In the genomic region with DNA sequence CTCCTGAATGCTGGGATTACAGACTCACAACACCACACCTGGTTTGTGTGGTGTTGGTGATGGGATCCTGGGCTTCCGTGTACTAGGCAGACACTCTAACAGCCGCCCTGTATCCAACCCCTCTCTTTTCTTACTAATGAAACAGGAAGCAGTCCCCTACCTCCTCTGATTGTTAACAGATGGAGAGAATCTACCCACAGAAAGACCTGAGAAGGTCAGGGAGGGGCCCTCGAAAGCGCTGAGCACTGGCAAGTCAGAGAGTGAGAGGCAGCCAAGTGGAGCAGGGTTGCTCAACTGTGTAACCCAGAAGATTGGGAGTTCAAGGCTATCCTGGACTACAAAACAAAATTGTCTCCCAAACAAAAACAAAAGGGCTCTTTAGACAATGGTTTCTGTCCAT, we compare ENCODE assay signal across 26 mouse cellular contexts. TPM values are rescaled to one million over a fixed set of nuclear protein-coding genes. Genes with fewer than 3 reads are reported as not detected.
DNase-seq lines count a peak whose midpoint lies in the region; ATAC-seq and TF ChIP-seq lines count a peak whose summit lies in the region.
"Had no signal": no experiment of that assay in that cellular context is flagged by ENCODE, and none has a peak within 500 bp of the region (broad histone marks: within the 10 kb centered on the region; RNA-seq: fewer than 3 reads in every experiment).

No protein-coding gene starts in this region.

- H3K9me3 ChIP-seq in embryonic facial prominence, embryonic 11.5 days (replicated peaks; ENCODE audit: control insufficient read depth, low read length): no peaks in the 10 kb centered on the region
- no peaks in the 10 kb centered on the region for H3K9me3 ChIP-seq in limb, embryonic 12.5 days
- no peaks in the 10 kb centered on the region for H3K9me3 ChIP-seq in lung, postnatal 0 days (ENCODE audit: low read length)
- H3K9me3 ChIP-seq: embryonic facial prominence, embryonic 12.5 days; embryonic facial prominence, embryonic 15.5 days; hindbrain, embryonic 10.5 days; hindbrain, embryonic 13.5 days; intestine, embryonic 15.5 days had no signal

- no peak for TF ChIP-seq EP300 in lung, postnatal 0 days (IDR thresholded peaks at IDR 0.05)

- H3K36me3 ChIP-seq in embryonic facial prominence, embryonic 11.5 days (replicated peaks; ENCODE audit: control insufficient read depth, insufficient read depth, low read depth, low read length): no peaks in the 10 kb centered on the region
- H3K36me3 ChIP-seq in limb, embryonic 12.5 days: no peaks in the 10 kb centered on the region
- no peaks in the 10 kb centered on the region for H3K36me3 ChIP-seq in lung, postnatal 0 days (ENCODE audit: insufficient read depth, low read length)
- H3K36me3 ChIP-seq: embryonic facial prominence, embryonic 12.5 days; embryonic facial prominence, embryonic 15.5 days; hindbrain, embryonic 10.5 days; hindbrain, embryonic 13.5 days; intestine, embryonic 15.5 days had no signal

- no peak overlapping the region for H3K9ac ChIP-seq in embryonic facial prominence, embryonic 11.5 days (replicated peaks; ENCODE audit: low read length)
- H3K9ac ChIP-seq in limb, embryonic 12.5 days (replicated peaks): no peak overlapping the region
- H3K9ac ChIP-seq in lung, postnatal 0 days (replicated peaks; ENCODE audit: low read depth): no peak overlapping the region
- H3K9ac ChIP-seq: embryonic facial prominence, embryonic 12.5 days; embryonic facial prominence, embryonic 15.5 days; forebrain, postnatal 0 days; hindbrain, embryonic 13.5 days; intestine, embryonic 15.5 days had no signal

- TF ChIP-seq CTCF in lung, postnatal 0 days (IDR thresholded peaks at IDR 0.05): no peak

- H3K4me1 ChIP-seq in embryonic facial prominence, embryonic 11.5 days (ENCODE audit: control insufficient read depth, insufficient read depth, low read length): no peaks in the 10 kb centered on the region
- H3K4me1 ChIP-seq in limb, embryonic 12.5 days (replicated peaks): peaks cover 10% of the 10 kb centered on the region
- no peaks in the 10 kb centered on the region for H3K4me1 ChIP-seq in lung, postnatal 0 days (ENCODE audit: insufficient read depth, low read depth, low read length)
- H3K4me1 ChIP-seq: intestine, embryonic 15.5 days had no signal

- H3K27ac ChIP-seq in embryonic facial prominence, embryonic 11.5 days (replicated peaks; ENCODE audit: low read depth, low read length): no peak overlapping the region
- peak overlapping the region; percentile 35; the same call in 1 of the 2 replicates for H3K27ac ChIP-seq in limb, embryonic 12.5 days
- no peak overlapping the region for H3K27ac ChIP-seq in lung, postnatal 0 days (ENCODE audit: low read length)
- H3K27ac ChIP-seq: embryonic facial prominence, embryonic 12.5 days; embryonic facial prominence, embryonic 15.5 days; gastrocnemius, adult 2 months; hindbrain, embryonic 10.5 days; hindbrain, embryonic 13.5 days; intestine, embryonic 15.5 days had no signal

- peak; percentile 31 for DNase-seq in embryo, embryonic 11 days
- no peak for DNase-seq in embryo, embryonic 10 days (ENCODE audit: low spot score)
- DNase-seq in A20 (ENCODE audit: low read depth, low spot score): peak; percentile 54
- DNase-seq in embryonic facial prominence, embryonic 11.5 days (ENCODE audit: low spot score): peak; percentile 72
- no peak for DNase-seq in lung, postnatal 0 days (ENCODE audit: low spot score)
- DNase-seq: adrenal gland, adult 2 months; adrenal gland, postnatal 14 days; cerebellum, adult 11 months; cerebellum, adult 2 months; cerebellum, adult 9-11 months; cerebellum, postnatal 25 days; forebrain, postnatal 0 days; gastrocnemius, adult 2 months; gastrocnemius, postnatal 14 days; heart, adult 11 months had no signal

- peaks cover 16% of the 10 kb centered on the region for H3K27me3 ChIP-seq in embryonic facial prominence, embryonic 11.5 days (ENCODE audit: control insufficient read depth, insufficient read depth, low read length)
- H3K27me3 ChIP-seq in limb, embryonic 12.5 days: peaks cover 38% of the 10 kb centered on the region
- peaks cover 23% of the 10 kb centered on the region; the same call in 1 of the 2 replicates for H3K27me3 ChIP-seq in lung, postnatal 0 days (replicated peaks; ENCODE audit: insufficient read depth, low read length)

- H3K4me2 ChIP-seq in embryonic facial prominence, embryonic 11.5 days (ENCODE audit: low read depth, low read length): no peak overlapping the region
- no peak overlapping the region for H3K4me2 ChIP-seq in limb, embryonic 12.5 days
- no peak overlapping the region for H3K4me2 ChIP-seq in lung, postnatal 0 days (replicated peaks; ENCODE audit: low read depth, low read length)
- H3K4me2 ChIP-seq: embryonic facial prominence, embryonic 12.5 days; embryonic facial prominence, embryonic 15.5 days; heart, embryonic 11.5 days; hindbrain, embryonic 13.5 days; intestine, embryonic 15.5 days had no signal

- no peak; the same call in 1 of the 2 replicates for ATAC-seq in embryonic facial prominence, embryonic 11.5 days (replicated peaks; ENCODE audit: insufficient number of reproducible peaks, low FRiP score, low TSS enrichment, low read depth)
- no peak for ATAC-seq in limb, embryonic 12.5 days (ENCODE audit: insufficient number of reproducible peaks, insufficient read depth, low FRiP score, low TSS enrichment, low read depth)
- no peak for ATAC-seq in lung, postnatal 0 days
- no peak for ATAC-seq in megakaryocyte-erythroid progenitor cell, adult 5-6 weeks (replicated peaks; ENCODE audit: low FRiP score, low TSS enrichment, poor library complexity, severe bottlenecking)
- ATAC-seq: forebrain, embryonic 14.5 days; forebrain, postnatal 0 days; hindbrain, embryonic 16.5 days; intestine, embryonic 15.5 days had no signal

- no peak overlapping the region for H3K4me3 ChIP-seq in embryonic facial prominence, embryonic 11.5 days (ENCODE audit: low read depth, low read length)
- no peak overlapping the region for H3K4me3 ChIP-seq in limb, embryonic 12.5 days (replicated peaks)
- no peak overlapping the region for H3K4me3 ChIP-seq in lung, postnatal 0 days (ENCODE audit: low read depth, low read length)
- H3K4me3 ChIP-seq: embryonic facial prominence, embryonic 12.5 days; embryonic facial prominence, embryonic 15.5 days; gastrocnemius, adult 2 months; hindbrain, embryonic 10.5 days; hindbrain, embryonic 13.5 days; intestine, embryonic 15.5 days had no signal

- 23% methylated on average over 4 of the region's 4 CpGs for WGBS in embryonic facial prominence, embryonic 11.5 days
- 9% methylated on average over 4 of the region's 4 CpGs for WGBS in limb, embryonic 12.5 days
- 49% methylated on average over 4 of the region's 4 CpGs for WGBS in lung, postnatal 0 days

RNA-seq across cellular contexts. Expression of gene Mlxipl, which starts 2.8 kb away (rescaled TPM):
- polyA plus RNA-seq in embryonic facial prominence, embryonic 11.5 days (2014; fragmentation: Nextera tagmentation; extraction: Ambion mirVana): 1.9 and 3.7 TPM in 2 replicates
- 2.5 and 2.6 TPM in 2 replicates for polyA plus RNA-seq in limb, embryonic 12.5 days (2016; fragmentation: Nextera tagmentation; extraction: Ambion mirVana)
- 0.70 and 0.96 TPM in 2 replicates for polyA plus RNA-seq in lung, postnatal 0 days (2015; fragmentation: Nextera tagmentation; extraction: Ambion mirVana)
- not detected in 2 replicates for total RNA-seq in megakaryocyte-erythroid progenitor cell, adult 5-6 weeks (2014; fragmentation: Nextera tagmentation)
- not detected in 2 replicates for total RNA-seq in megakaryocyte-erythroid progenitor cell, adult 5-6 weeks (2017)
- total RNA-seq: common myeloid progenitor, adult 5-6 weeks had no signal

RNA-seq across cellular contexts. Expression of gene Vps37d, which starts 8.8 kb away (rescaled TPM):
- polyA plus RNA-seq in embryonic facial prominence, embryonic 11.5 days (2014; fragmentation: Nextera tagmentation; extraction: Ambion mirVana): 7.1 and 9.1 TPM in 2 replicates
- polyA plus RNA-seq in limb, embryonic 12.5 days (2016; fragmentation: Nextera tagmentation; extraction: Ambion mirVana): 22.8 and 25.2 TPM in 2 replicates
- polyA plus RNA-seq in lung, postnatal 0 days (2015; fragmentation: Nextera tagmentation; extraction: Ambion mirVana): 4.0 and 4.4 TPM in 2 replicates
- not detected in 2 replicates for total RNA-seq in megakaryocyte-erythroid progenitor cell, adult 5-6 weeks (2014; fragmentation: Nextera tagmentation)
- total RNA-seq in megakaryocyte-erythroid progenitor cell, adult 5-6 weeks (2017): 0.38 TPM in 1 of 2 replicates, not detected in the other
- total RNA-seq: common myeloid progenitor, adult 5-6 weeks had no signal

RNA-seq across cellular contexts. Expression of gene Bud23, which starts 22.1 kb away (rescaled TPM):
- polyA plus RNA-seq in embryonic facial prominence, embryonic 11.5 days (2014; fragmentation: Nextera tagmentation; extraction: Ambion mirVana): 136 and 146 TPM in 2 replicates
- 150 and 151 TPM in 2 replicates for polyA plus RNA-seq in limb, embryonic 12.5 days (2016; fragmentation: Nextera tagmentation; extraction: Ambion mirVana)
- polyA plus RNA-seq in lung, postnatal 0 days (2015; fragmentation: Nextera tagmentation; extraction: Ambion mirVana): 52.2 and 53.1 TPM in 2 replicates
- total RNA-seq in megakaryocyte-erythroid progenitor cell, adult 5-6 weeks (2014; fragmentation: Nextera tagmentation): 93.5 and 138 TPM in 2 replicates
- 68.0 and 104 TPM in 2 replicates for total RNA-seq in megakaryocyte-erythroid progenitor cell, adult 5-6 weeks (2017)

RNA-seq across cellular contexts. Expression of gene Dnajc30, which starts 22.9 kb away (rescaled TPM):
- polyA plus RNA-seq in embryonic facial prominence, embryonic 11.5 days (2014; fragmentation: Nextera tagmentation; extraction: Ambion mirVana): 29.3 and 30.8 TPM in 2 replicates
- 31.1 and 31.3 TPM in 2 replicates for polyA plus RNA-seq in limb, embryonic 12.5 days (2016; fragmentation: Nextera tagmentation; extraction: Ambion mirVana)
- 28.0 and 28.8 TPM in 2 replicates for polyA plus RNA-seq in lung, postnatal 0 days (2015; fragmentation: Nextera tagmentation; extraction: Ambion mirVana)
- 15.7 and 16.1 TPM in 2 replicates for total RNA-seq in megakaryocyte-erythroid progenitor cell, adult 5-6 weeks (2014; fragmentation: Nextera tagmentation)
- total RNA-seq in megakaryocyte-erythroid progenitor cell, adult 5-6 weeks (2017): 3.7 and 9.2 TPM in 2 replicates

Comparison
In these comparisons a context has a peak if more than half of its experiments do, and no peak if none do; other contexts are left out.
1. DNase-seq: peak in embryo, embryonic 11 days (single experiment), A20 (single experiment) and embryonic facial prominence, embryonic 11.5 days (single experiment); none in embryo, embryonic 10 days (single experiment) and lung, postnatal 0 days (single experiment).